Mouse (Mus musculus) ES-E14 (cell line): ENCODE data around the gene Gna15. TPM values are rescaled to one million over a fixed set of nuclear protein-coding genes. Genes with fewer than 3 reads are reported as not detected.

Experiments
- DNase-seq: peaks from one replicate; pipeline ENCODE4 v3.0.0-alpha.2; 2013; ENCODE audit warnings: low read depth, low spot score
- H3K27ac ChIP-seq: 2 replicates; pipeline ENCODE4 v1.5.1; 2012; ENCODE audit warnings: low read depth, mild to moderate bottlenecking, low read length, moderate library complexity, mixed read lengths; ENCODE audit not compliant: poor library complexity, insufficient read depth, severe bottlenecking
- H3K36me3 ChIP-seq: 2 replicates; pipeline ENCODE4 v1.6.1; 2012; ENCODE audit warnings: mild to moderate bottlenecking, low read length, moderate library complexity, mixed read lengths; ENCODE audit not compliant: control insufficient read depth, poor library complexity, insufficient read depth, severe bottlenecking
- H3K4me1 ChIP-seq, 2 experiments: fragments of 150-350 bp in 1 of 2; sonication (generic) in 1 of 2; 2 replicates each; pipeline ENCODE4 v1.6.1; 2012; ENCODE audit warnings: low read length in 2 of 2, mild to moderate bottlenecking in 1 of 2, mixed read lengths in 1 of 2; ENCODE audit not compliant: control insufficient read depth in 2 of 2, insufficient read depth in 2 of 2, poor library complexity in 1 of 2
- H3K4me3 ChIP-seq, 2 experiments: fragments of 150-350 bp in 1 of 2; sonication (generic) in 1 of 2; 2 replicates each; pipeline ENCODE4 v1.5.1; 2012; ENCODE audit warnings: low read length in 2 of 2, low read depth in 1 of 2, mild to moderate bottlenecking in 1 of 2, mixed read lengths in 1 of 2; ENCODE audit not compliant: insufficient read depth in 1 of 2, poor library complexity in 1 of 2, severe bottlenecking in 1 of 2
- H3K9ac ChIP-seq: 2 replicates; pipeline ENCODE4 v1.6.1; 2012; ENCODE audit warnings: low read depth, mild to moderate bottlenecking, low read length, mixed read lengths; ENCODE audit not compliant: poor library complexity, insufficient read depth, severe bottlenecking
- H3K9me3 ChIP-seq: fragments of 150-350 bp; sonication (generic); 2 replicates; pipeline ENCODE4 v1.6.1; 2012; ENCODE audit warnings: low read depth, mild to moderate bottlenecking, low read length; ENCODE audit not compliant: control insufficient read depth, insufficient read depth
- CHD2 ChIP-seq: IDR thresholded peaks from 2 replicates; pipeline ENCODE4 v1.6.1; 2014; ENCODE audit warnings: mild to moderate bottlenecking, low read depth, low read length, inconsistent platforms
- HCFC1 ChIP-seq: IDR thresholded peaks from 2 replicates; pipeline ENCODE4 v1.6.1; 2012; ENCODE audit warnings: low read length, inconsistent platforms, borderline replicate concordance; ENCODE audit not compliant: insufficient read depth
- MAFK ChIP-seq: IDR thresholded peaks from 2 replicates; pipeline ENCODE4 v1.6.1; 2014; ENCODE audit warnings: mild to moderate bottlenecking, low read depth, low read length, inconsistent platforms; ENCODE audit not compliant: insufficient read depth
- ZC3H11A ChIP-seq: IDR thresholded peaks from 2 replicates; pipeline ENCODE4 v1.6.1; 2012; ENCODE audit warnings: low read depth, mild to moderate bottlenecking, inconsistent platforms, low read length, borderline replicate concordance
- ZNF384 ChIP-seq: IDR thresholded peaks from 2 replicates; pipeline ENCODE4 v1.6.1; 2012; ENCODE audit warnings: low read depth, low read length, inconsistent platforms
- in situ Hi-C, 2 experiments: fragments of 600-800 bp; cut with MboI; formaldehyde crosslinking; loops; one replicate each; pipeline ENCODE4 v1.15.1; 2025; ENCODE audit warnings: low sequenced_read_pairs in 2 of 2, inconsistent platforms in 1 of 2; ENCODE audit not compliant: unreplicated experiment in 2 of 2
- total RNA-seq: library from RNA; depleted of rRNA; stranded (reverse); fragments of 300-350 nt; gene quantifications from 2 replicates; pipeline ENCODE4 v1.2.3, GENCODE M21; 2012; rRNA removed

Gna15 gene
- total RNA-seq, 1 experiment = 11.8 TPM

DNA sequence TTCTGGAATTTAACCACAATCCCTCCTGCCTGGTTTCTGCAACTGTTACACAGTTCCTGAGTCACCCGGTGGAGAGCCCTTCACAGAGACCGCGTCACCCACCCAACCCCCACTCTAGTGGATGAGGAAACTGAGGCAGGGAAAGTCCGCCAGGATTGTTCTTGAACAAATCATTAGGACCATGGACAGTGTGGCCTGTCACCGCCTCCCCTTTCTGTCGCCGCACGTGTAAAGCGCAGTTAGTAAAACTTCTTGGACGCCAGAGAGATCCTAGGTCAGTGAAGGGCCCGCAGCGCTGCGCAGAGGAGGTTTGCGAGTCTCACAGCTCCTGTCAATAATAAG is 71.1 kb downstream of the Gna15 start:
- Histone ChIP-seq H3K36me3 (no peaks in the 10 kb centered on the region), H3K9ac (no peak overlapping the region), H3K27ac (no peak overlapping the region), H3K9me3 (no peaks in the 10 kb centered on the region), H3K4me3 (no peak overlapping the region), H3K4me1 (no peaks in the 10 kb centered on the region; a peak in 2 of 4 replicates)
- TF ChIP-seq HCFC1 (no peak), ZNF384 (no peak), CHD2 (no peak), ZC3H11A (no peak), MAFK (no peak)
- DNase-seq = no peak
- in situ Hi-C loops = loop anchor here in 1 of 2 experiments (5.0 kb wide), 1 partner anchor 56 kb away; no protein-coding TSS in a partner anchor

Other genes with a start within 250 kb of the Gna15 start
- gene Tjp3, start 232.6 kb downstream of the Gna15 start, total RNA-seq = 5.2 and 15.2 TPM in 2 replicates
- 27.3 and 34.6 TPM in 2 replicates for gene Pip5k1c, start 231.3 kb downstream of the Gna15 start, total RNA-seq
- gene Cactin, start 203.1 kb downstream of the Gna15 start, total RNA-seq = 53.1 and 54.9 TPM in 2 replicates
- gene Tbxa2r, start 195.5 kb downstream of the Gna15 start, total RNA-seq = 2.3 and 4.5 TPM in 2 replicates
- gene Gipc3, start 181.0 kb downstream of the Gna15 start, total RNA-seq = 0.09 and 0.16 TPM in 2 replicates
- 43.5 and 55.9 TPM in 2 replicates for gene Hmg20b, start 173.7 kb downstream of the Gna15 start, total RNA-seq
- gene Mfsd12, start 166.7 kb downstream of the Gna15 start, total RNA-seq = 28.7 and 46.1 TPM in 2 replicates
- gene 4930404N11Rik, start 158.4 kb downstream of the Gna15 start, total RNA-seq = 9.4 and 19.1 TPM in 2 replicates
- 63.0 and 94.5 TPM in 2 replicates for gene Fzr1, start 145.7 kb downstream of the Gna15 start, total RNA-seq
- gene Dohh, start 139.8 kb downstream of the Gna15 start, total RNA-seq = 168 and 183 TPM in 2 replicates
- 1.1 and 1.8 TPM in 2 replicates for gene Gm48551, start 139.8 kb downstream of the Gna15 start, total RNA-seq
- gene Gm48552, start 135.2 kb downstream of the Gna15 start, total RNA-seq = 2.5 and 2.7 TPM in 2 replicates
- gene Smim24, start 131.2 kb downstream of the Gna15 start, total RNA-seq = 1.7 TPM in 2 replicates
- gene Nfic, start 68.6 kb downstream of the Gna15 start, total RNA-seq = 4.9 and 6.3 TPM in 2 replicates
- gene Celf5, start 41.5 kb downstream of the Gna15 start, total RNA-seq = 5.0 and 8.2 TPM in 2 replicates
- gene Ncln, start 27.8 kb downstream of the Gna15 start, total RNA-seq = 254 and 393 TPM in 2 replicates
- gene S1pr4, start 24.1 kb downstream of the Gna15 start, total RNA-seq = 0.94 and 1.9 TPM in 2 replicates
- 52.1 and 53.4 TPM in 2 replicates for gene Gna11, start 21.0 kb upstream of the Gna15 start, total RNA-seq
- 102 and 145 TPM in 2 replicates for gene Aes, start 35.3 kb upstream of the Gna15 start, total RNA-seq
- 2.4 and 2.6 TPM in 2 replicates for gene Tle2, start 50.3 kb upstream of the Gna15 start, total RNA-seq
- gene Tle6, start 76.8 kb upstream of the Gna15 start, total RNA-seq = 17.7 and 22.0 TPM in 2 replicates
- gene BC025920, start 82.0 kb upstream of the Gna15 start, total RNA-seq = 2.3 and 2.5 TPM in 2 replicates
- 14.5 and 16.7 TPM in 2 replicates for gene Sirt6, start 103.6 kb upstream of the Gna15 start, total RNA-seq
- gene Ankrd24, start 104.3 kb upstream of the Gna15 start, total RNA-seq = 14.4 and 18.6 TPM in 2 replicates
- gene Gm10778, start 124.8 kb upstream of the Gna15 start, total RNA-seq = 5.3 and 5.5 TPM in 2 replicates
- 6.1 and 7.3 TPM in 2 replicates for gene Zfp433, start 180.6 kb upstream of the Gna15 start, total RNA-seq
- 7.0 and 10.1 TPM in 2 replicates for gene Gm3055, start 246.9 kb upstream of the Gna15 start, total RNA-seq